Mouse (Mus musculus) liver, embryonic 11.5 days (tissue): ENCODE measurements around the gene Arf5. TPM values are rescaled to one million over a fixed set of nuclear protein-coding genes. Genes with fewer than 3 reads are reported as not detected.
A peak's percentile ranks its signal among the peaks of the same experiment; 100 is the strongest.

Experiments
- ATAC-seq: fragments of 200-750 bp; cut with Nextera tagmentation; replicated peaks from 2 replicates; pipeline ENCODE4 v1.8.0; 2017; ENCODE audit warnings: moderate number of reproducible peaks, mild to moderate bottlenecking, moderate TSS enrichment, moderate library complexity; ENCODE audit not compliant: low FRiP score
- DNase-seq: peaks from one replicate; pipeline ENCODE4 v3.0.0-alpha.2; 2017; ENCODE audit warnings: low spot score
- H3K27ac ChIP-seq: fragments of 300-500 bp; sonication (generic); 2 replicates; pipeline ENCODE4 v1.5.1; 2014; ENCODE audit warnings: mild to moderate bottlenecking, low read depth, low read length, control low read depth
- H3K27me3 ChIP-seq: fragments of 300-500 bp; sonication (generic); replicated peaks from 2 replicates; pipeline ENCODE4 v1.6.1; 2014; ENCODE audit warnings: low read length, mixed read lengths; ENCODE audit not compliant: control insufficient read depth, insufficient read depth
- H3K36me3 ChIP-seq: fragments of 300-500 bp; sonication (generic); 2 replicates; pipeline ENCODE4 v1.6.1; 2014; ENCODE audit warnings: mild to moderate bottlenecking, low read length, moderate library complexity, mixed read lengths; ENCODE audit not compliant: control insufficient read depth, insufficient read depth
- H3K4me1 ChIP-seq: fragments of 300-500 bp; sonication (generic); replicated peaks from 2 replicates; pipeline ENCODE4 v1.6.1; 2014; ENCODE audit warnings: low read length, mixed read lengths; ENCODE audit not compliant: control insufficient read depth, insufficient read depth
- H3K4me2 ChIP-seq: fragments of 300-500 bp; sonication (generic); 2 replicates; pipeline ENCODE4 v1.6.1; 2014; ENCODE audit warnings: mild to moderate bottlenecking, control low read depth, moderate library complexity
- H3K4me3 ChIP-seq: fragments of 300-500 bp; sonication (generic); 2 replicates; pipeline ENCODE4 v1.5.1; 2014; ENCODE audit warnings: low read depth, low read length, control low read depth
- H3K9ac ChIP-seq: fragments of 300-500 bp; sonication (generic); 2 replicates; pipeline ENCODE4 v1.6.1; 2014; ENCODE audit warnings: low read depth, low read length, control low read depth
- H3K9me3 ChIP-seq: fragments of 300-500 bp; sonication (generic); 2 replicates; pipeline ENCODE4 v1.6.1; 2016; ENCODE audit warnings: low read length, inconsistent platforms, mixed read lengths; ENCODE audit not compliant: control insufficient read depth
- WGBS: fragments of 180-500 bp; shearing (Covaris S2); extraction: QIAGEN DNeasy Blood & Tissue Kit; methylation state at CpG from one replicate; pipeline ENCODE4 v1.1.7; 2014; 5-methylcytosine and 5-hydroxymethylcytosine counted together
- polyA plus RNA-seq: library from polyadenylated mRNA; unstranded; fragments of >200 nt; fragmentation: Nextera tagmentation; extraction: Ambion mirVana; gene quantifications from 2 replicates; pipeline ENCODE4 v1.2.1, GENCODE M21; 2014

Arf5 gene
- polyA plus RNA-seq, 1 experiment from 2014 or later = 356 TPM

DNA sequence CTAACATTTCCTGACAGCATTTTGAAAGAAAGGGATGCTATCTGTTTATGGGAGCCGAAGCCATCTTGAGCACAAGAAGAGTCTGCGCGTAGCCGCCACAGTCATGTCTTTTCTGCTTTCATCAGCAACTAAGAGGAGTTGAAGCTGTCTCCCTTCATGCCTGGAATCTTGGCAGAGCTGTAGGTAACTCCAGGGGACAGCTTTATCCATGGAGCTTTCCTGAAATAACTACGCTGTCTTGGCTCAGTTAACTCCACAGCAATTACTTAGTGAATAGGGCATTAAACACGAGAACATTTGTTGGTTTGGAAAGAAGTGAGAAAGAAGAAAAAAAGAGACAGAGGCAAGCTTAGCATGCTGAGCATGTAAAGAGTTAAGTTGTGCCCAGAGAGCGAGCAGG is 24.6 kb downstream of the Arf5 start:
- Histone ChIP-seq H3K4me2 (no peak overlapping the region), H3K36me3 (no peaks in the 10 kb centered on the region), H3K4me1 (no peaks in the 10 kb centered on the region), H3K27me3 (peaks cover 32% of the 10 kb centered on the region), H3K4me3 (no peak overlapping the region), H3K27ac (no peak overlapping the region), H3K9me3 (no peaks in the 10 kb centered on the region; the same call in 1 of the 2 replicates), H3K9ac (no peak overlapping the region)
- WGBS = 85% methylated on average over 7 of the region's 7 CpGs
- ATAC-seq = no peak
- DNase-seq = no peak

DNA sequence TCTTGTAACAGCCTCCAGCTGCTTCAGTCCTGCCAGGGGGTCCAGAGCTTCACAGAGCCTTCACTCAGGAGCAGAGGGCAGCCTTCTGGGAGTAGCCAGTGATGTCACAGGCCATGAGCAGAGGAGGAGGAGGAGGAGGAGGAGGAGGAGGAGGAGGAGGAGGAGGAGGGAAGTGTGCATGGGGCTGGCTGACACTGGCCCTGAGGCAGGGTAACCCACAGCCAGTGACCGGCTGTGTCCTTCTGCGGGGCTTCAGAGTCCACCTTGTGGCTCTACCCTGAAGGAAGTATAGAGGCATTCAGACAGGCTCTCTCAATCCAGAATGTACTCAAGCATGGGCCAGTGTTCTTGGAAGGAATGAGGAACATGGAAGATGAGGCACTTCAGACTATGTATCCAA is 25.9 kb downstream of the Arf5 start, which contains the start of gene Pax4:
Gene Pax4, minus strand, starts transcription at position 101 of the 400 bp plus-strand sequence.
- H3K36me3 ChIP-seq = no peaks in the 10 kb centered on the region
- H3K27ac ChIP-seq = no peak within 1 kb of the TSS
- WGBS = 86% methylated on average over 2 of the region's 2 CpGs
- peaks cover 36% of the 10 kb centered on the region for H3K27me3 ChIP-seq
- H3K9ac ChIP-seq = no peak within 1 kb of the TSS
- H3K4me1 ChIP-seq = no peaks in the 10 kb centered on the region
- no peak within 1 kb of the TSS for H3K4me3 ChIP-seq
- no peaks in the 10 kb centered on the region; the same call in 1 of the 2 replicates for H3K9me3 ChIP-seq
- ATAC-seq (no peak), DNase-seq (no peak)
- no peak within 1 kb of the TSS for H3K4me2 ChIP-seq

DNA sequence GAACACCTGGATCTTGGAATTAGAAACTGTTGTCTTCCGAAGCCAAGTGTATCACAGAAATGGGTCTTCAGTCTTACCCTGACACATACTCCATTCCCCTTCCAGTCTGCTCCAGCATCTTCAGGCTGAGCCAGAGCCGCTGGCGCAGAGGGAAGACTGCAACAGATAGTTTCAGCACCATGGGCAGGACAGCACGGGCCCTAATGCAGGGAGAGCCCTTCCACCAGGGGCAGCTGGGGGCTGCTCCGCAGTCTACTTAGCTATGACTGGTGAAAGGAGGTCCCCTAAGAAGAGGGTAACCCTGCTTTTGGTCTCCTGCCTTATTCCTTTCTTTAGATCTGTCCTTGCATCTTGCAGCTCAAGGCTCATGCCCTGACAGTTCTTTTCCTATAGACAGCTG is 27.1 kb downstream of the Arf5 start:
- H3K4me3 ChIP-seq = no peak overlapping the region
- H3K27me3 ChIP-seq = peaks cover 33% of the 10 kb centered on the region
- no peak overlapping the region for H3K27ac ChIP-seq
- ATAC-seq (no peak), DNase-seq (no peak)
- no peak overlapping the region for H3K9ac ChIP-seq
- no peaks in the 10 kb centered on the region for H3K36me3 ChIP-seq
- WGBS = 9% methylated on average over 5 of the region's 5 CpGs
- no peak overlapping the region for H3K4me2 ChIP-seq
- no peaks in the 10 kb centered on the region for H3K4me1 ChIP-seq
- no peaks in the 10 kb centered on the region; the same call in 1 of the 2 replicates for H3K9me3 ChIP-seq

DNA sequence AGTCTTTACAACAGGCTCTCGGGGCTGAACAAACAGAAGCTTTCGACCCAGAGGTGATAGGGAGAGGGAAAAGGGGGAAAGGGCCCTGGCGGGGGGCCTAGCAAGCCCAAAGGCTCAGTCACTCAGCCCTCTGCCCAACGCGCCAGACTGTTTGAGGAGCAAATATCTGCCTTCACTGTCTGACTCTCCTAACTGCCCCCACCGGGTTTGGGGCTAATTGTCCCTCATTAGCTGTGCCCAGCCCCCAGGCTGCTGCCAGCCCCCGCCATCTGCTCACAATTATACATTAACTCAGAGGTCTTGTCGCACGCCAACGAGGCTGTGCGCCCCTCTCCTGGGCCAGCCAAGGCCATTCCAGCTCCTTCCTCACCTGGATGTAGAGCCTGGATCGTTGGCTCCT is 27.6 kb downstream of the Arf5 start:
- 6% methylated on average over 12 of the region's 12 CpGs for WGBS
- Histone ChIP-seq H3K4me2 (no peak overlapping the region), H3K4me1 (no peaks in the 10 kb centered on the region), H3K9me3 (no peaks in the 10 kb centered on the region; the same call in 1 of the 2 replicates), H3K27me3 (peaks cover 33% of the 10 kb centered on the region), H3K36me3 (no peaks in the 10 kb centered on the region), H3K4me3 (no peak overlapping the region), H3K9ac (no peak overlapping the region), H3K27ac (no peak overlapping the region)
- ATAC-seq = no peak
- DNase-seq = no peak

DNA sequence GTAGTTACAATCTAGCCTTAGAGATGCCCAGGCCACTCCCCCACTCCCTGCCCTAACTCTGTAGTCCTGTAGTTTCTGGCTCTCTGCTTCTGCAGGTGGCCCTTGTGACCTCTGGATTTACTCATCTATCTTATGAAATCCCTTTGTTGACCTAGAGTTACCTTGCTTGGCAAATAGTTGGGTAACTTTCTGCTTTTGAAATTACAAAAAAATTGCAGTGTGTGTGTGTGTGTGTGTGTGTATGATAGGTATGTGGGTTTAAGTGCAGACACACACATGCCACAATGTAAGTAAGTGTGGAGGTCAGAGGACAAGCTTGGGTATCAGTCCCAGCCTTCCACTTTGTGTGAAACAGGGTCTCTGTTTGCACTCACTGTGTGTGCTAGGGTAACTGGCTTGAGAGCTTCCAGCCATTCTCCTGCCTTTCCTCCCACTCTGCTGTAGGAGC is 35.9 kb downstream of the Arf5 start:
- Histone ChIP-seq H3K9ac (no peak overlapping the region), H3K27me3 (no peaks in the 10 kb centered on the region), H3K4me1 (no peaks in the 10 kb centered on the region), H3K9me3 (no peaks in the 10 kb centered on the region), H3K36me3 (no peaks in the 10 kb centered on the region), H3K27ac (no peak overlapping the region), H3K4me2 (no peak overlapping the region), H3K4me3 (no peak overlapping the region)
- ATAC-seq (0 out of 2 replicates have a peak, but pooled peaks have one; percentile 39), DNase-seq (no peak)

DNA sequence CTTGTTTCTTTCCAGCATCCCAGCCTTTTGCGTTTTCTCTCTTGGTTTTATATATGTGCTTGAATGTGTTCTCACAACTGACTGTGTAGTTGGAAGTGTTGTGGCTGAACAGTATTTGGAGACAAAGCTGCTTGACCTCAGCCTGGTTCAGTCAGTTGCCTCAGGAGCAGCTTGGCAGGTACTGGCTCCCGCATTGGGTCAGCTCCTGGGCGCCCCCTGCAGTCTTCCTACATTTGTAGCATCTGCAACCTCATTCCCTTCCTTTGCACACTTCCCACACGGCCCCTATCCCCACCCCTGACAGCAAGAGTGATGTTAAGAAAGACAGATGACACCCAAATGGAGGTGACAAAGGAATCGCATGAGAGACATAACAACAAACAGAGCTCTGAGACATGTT is 37.2 kb downstream of the Arf5 start:
- DNase-seq (no peak), ATAC-seq (peak; percentile 65)
- WGBS = 9% methylated on average over 5 of the region's 5 CpGs
- H3K4me2 ChIP-seq = no peak overlapping the region
- H3K4me1 ChIP-seq = no peaks in the 10 kb centered on the region
- no peak overlapping the region for H3K4me3 ChIP-seq
- H3K9ac ChIP-seq = no peak overlapping the region
- no peaks in the 10 kb centered on the region for H3K27me3 ChIP-seq
- H3K36me3 ChIP-seq = no peaks in the 10 kb centered on the region
- no peaks in the 10 kb centered on the region for H3K9me3 ChIP-seq
- no peak overlapping the region for H3K27ac ChIP-seq

DNA sequence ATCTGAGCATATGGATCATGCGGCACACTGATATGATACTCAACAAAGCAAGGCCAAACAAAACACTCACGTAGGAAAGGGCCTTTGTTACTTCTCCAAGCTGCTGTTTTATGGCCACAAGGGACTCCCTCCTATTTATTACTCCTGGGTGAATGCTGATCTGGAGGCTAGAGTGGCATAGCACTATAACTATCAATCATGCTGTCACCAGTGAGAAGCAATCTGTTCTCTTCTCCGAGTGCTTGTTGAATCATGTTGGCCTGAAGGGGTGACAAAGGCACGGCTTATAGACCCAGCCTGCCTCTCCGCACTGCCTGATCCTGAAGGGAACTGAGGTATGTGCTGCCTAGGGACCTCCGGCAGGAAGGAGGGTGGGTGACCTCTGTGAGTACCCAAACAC is 41.3 kb downstream of the Arf5 start:
- WGBS = 60% methylated on average over 6 of the region's 6 CpGs
- no peak for DNase-seq

DNA sequence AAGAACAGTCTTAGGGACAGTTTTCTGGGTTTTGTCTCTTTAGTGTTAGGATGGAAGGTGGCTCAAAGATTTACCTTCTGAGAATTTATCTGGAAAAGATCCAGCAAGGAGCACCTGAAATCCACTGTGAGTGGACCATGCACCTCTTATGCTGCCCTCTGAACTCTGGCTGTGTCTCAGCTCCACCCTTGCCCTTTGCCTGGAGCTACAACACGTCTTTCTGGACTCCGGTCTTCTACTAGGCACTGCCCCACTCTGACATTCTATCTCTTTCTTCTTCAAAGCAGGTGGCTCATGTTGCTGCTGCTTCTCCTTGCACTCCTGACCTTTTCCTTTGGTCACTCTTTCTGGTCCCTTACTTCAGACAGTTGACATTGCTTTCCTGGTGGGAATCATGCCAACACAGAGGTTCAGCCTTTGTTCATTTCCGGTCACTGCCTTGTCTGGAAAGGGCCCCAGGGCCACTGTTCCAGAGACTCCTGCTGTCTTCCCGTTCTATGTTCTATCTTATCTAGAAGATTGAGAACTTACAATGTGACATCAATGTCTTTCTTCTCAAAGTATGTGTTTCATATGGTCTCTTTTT is 46.8 kb downstream of the Arf5 start:
- Histone ChIP-seq H3K4me3 (no peak overlapping the region), H3K36me3 (no peaks in the 10 kb centered on the region), H3K4me1 (no peaks in the 10 kb centered on the region), H3K9me3 (no peaks in the 10 kb centered on the region), H3K4me2 (no peak overlapping the region), H3K9ac (no peak overlapping the region), H3K27me3 (no peaks in the 10 kb centered on the region), H3K27ac (no peak overlapping the region)
- WGBS = 68% methylated on average over 4 of the region's 4 CpGs
- DNase-seq (no peak), ATAC-seq (no peak)

More for the DNA sequence above, 41.3 kb downstream of the Arf5 start:
- no peak overlapping the region for H3K4me3 ChIP-seq
- no peaks in the 10 kb centered on the region for H3K36me3 ChIP-seq
- H3K27me3 ChIP-seq = no peaks in the 10 kb centered on the region
- ATAC-seq = no peak
- no peaks in the 10 kb centered on the region for H3K4me1 ChIP-seq
- H3K27ac ChIP-seq = no peak overlapping the region
- no peak overlapping the region for H3K4me2 ChIP-seq
- no peaks in the 10 kb centered on the region for H3K9me3 ChIP-seq
- no peak overlapping the region for H3K9ac ChIP-seq

DNA sequence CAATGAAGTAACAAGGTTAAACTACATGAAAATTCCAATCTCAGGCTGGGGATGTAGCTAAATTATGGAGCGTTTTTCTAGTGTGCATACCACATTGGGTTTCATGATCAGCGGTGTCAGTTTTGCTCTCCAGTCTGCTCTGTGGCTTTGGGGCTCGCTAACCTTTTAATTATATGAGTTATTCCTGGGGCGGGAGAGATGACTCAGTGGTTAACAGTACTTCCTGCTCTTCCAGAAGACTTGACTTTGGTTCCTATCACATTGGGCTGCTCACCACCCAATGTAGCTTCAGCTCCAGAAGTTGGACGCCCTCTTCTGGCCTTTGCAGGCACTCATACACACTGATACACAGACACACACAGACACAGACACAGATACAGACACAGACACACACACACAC is 47.3 kb downstream of the Arf5 start:
- DNase-seq (no peak), ATAC-seq (no peak)
- Histone ChIP-seq H3K9ac (no peak overlapping the region), H3K4me1 (no peaks in the 10 kb centered on the region), H3K27me3 (no peaks in the 10 kb centered on the region), H3K4me3 (no peak overlapping the region), H3K36me3 (no peaks in the 10 kb centered on the region), H3K9me3 (no peaks in the 10 kb centered on the region), H3K27ac (no peak overlapping the region), H3K4me2 (no peak overlapping the region)
- WGBS = 76% methylated on average over 5 of the region's 5 CpGs
